Mouse (Mus musculus): ENCODE results near the gene Rab3a. TPM values are rescaled to one million over a fixed set of nuclear protein-coding genes. Genes with fewer than 3 reads are reported as not detected.
A peak's percentile ranks its signal among the peaks of the same experiment; 100 is the strongest.

Rab3a gene
- polyA plus RNA-seq, 1 experiment from 2014 or later: 70.3 TPM

- peak overlapping the region; percentile 95 for H3K27ac ChIP-seq
- peaks cover 22% of the 10 kb centered on the region for H3K36me3 ChIP-seq
- H3K4me1 ChIP-seq (replicated peaks): peaks cover 87% of the 10 kb centered on the region
- peaks cover 71% of the 10 kb centered on the region for H3K27me3 ChIP-seq (ENCODE audit: insufficient read depth, poor library complexity, severe bottlenecking)
- no peaks in the 10 kb centered on the region for H3K9me3 ChIP-seq
- 0% methylated on average over 20 of the region's 20 CpGs for WGBS
- peak overlapping the region; percentile 74 for H3K4me3 ChIP-seq
- DNase-seq (ENCODE audit: low spot score): no peak
Measured at GRCm38 (mm10) chr8:70792700-70793099, 38.2 kb downstream of the Rab3a start.

GRCm38 (mm10) chr8:70794215-70794614 lies 39.7 kb downstream of the Rab3a start:
- peaks cover 7% of the 10 kb centered on the region for H3K36me3 ChIP-seq
- no peak overlapping the region for H3K4me3 ChIP-seq
- no peak for DNase-seq (ENCODE audit: low spot score)
- no peaks in the 10 kb centered on the region for H3K9me3 ChIP-seq
- peaks cover 72% of the 10 kb centered on the region for H3K27me3 ChIP-seq (ENCODE audit: insufficient read depth, poor library complexity, severe bottlenecking)
- peaks cover 79% of the 10 kb centered on the region for H3K4me1 ChIP-seq (replicated peaks)
- WGBS: 89% methylated on average over 2 of the region's 2 CpGs
- H3K27ac ChIP-seq: no peak overlapping the region

DNA sequence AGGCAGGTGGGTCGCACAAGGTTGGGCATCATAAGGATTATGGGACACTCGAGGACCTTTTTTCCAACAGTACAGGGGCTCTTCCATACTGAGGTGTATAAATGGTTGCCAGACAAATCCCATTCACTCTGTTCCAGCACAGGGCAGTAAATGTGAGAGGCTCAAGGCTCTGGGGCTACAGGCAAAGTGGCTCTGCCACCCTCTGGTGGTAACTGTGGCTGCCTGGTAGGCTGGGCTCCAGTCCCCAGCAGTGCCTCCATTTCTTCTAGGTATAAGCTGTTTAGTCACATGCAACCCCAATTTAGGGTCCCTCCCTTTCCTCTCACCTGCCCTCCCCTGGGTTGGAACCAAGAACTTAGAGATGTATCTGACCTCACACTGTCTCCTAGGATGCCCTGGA lies 40.9 kb downstream of the Rab3a start:
- Histone ChIP-seq H3K4me1 (replicated peaks) (peaks cover 71% of the 10 kb centered on the region), H3K27me3 (ENCODE audit: insufficient read depth, poor library complexity, severe bottlenecking) (peaks cover 73% of the 10 kb centered on the region), H3K4me3 (no peak overlapping the region), H3K9me3 (no peaks in the 10 kb centered on the region), H3K36me3 (no peaks in the 10 kb centered on the region), H3K27ac (no peak overlapping the region)
- WGBS: 87% methylated on average over 2 of the region's 2 CpGs
- DNase-seq (ENCODE audit: low spot score): no peak

DNA sequence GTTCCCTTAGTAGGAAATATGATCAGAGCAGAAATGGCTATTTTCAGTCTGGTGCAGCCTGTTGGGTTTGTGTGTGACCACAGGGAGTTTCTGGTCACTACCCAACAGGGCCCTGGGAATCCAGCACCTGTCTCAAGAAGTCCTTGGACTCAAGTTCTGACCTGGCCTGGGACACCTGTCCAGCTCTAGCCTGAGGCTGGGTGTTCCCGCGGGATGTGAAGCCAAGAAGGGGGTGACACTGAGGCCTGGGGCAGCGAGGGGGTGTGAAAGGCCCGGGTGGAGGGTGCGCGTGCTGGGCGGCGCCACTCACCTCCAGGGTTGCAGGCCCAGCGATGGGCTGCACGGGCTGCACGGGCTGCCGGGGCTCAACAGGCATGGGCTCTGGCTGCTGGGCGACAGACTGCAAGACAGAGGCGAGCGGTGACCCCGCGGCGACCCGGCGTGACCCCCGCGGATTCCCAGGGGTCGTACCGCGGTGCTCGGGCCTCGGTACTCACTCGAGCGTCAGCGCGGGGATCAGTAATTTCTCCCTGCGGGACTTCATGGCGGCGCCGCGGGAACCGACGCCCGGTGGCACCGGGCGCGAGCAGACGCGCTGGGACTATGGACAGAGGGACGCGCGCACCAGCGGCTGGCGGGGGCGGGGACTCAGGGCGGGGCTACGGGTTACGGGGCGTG lies 42.1 kb downstream of the Rab3a start:
- 2% methylated on average over 54 of the region's 54 CpGs for WGBS
- peak overlapping the region; percentile 69 for H3K4me3 ChIP-seq
- H3K36me3 ChIP-seq: no peaks in the 10 kb centered on the region
- peaks cover 75% of the 10 kb centered on the region for H3K27me3 ChIP-seq (ENCODE audit: insufficient read depth, poor library complexity, severe bottlenecking)
- no peak for DNase-seq (ENCODE audit: low spot score)
- H3K27ac ChIP-seq: peak overlapping the region; percentile 87
- H3K9me3 ChIP-seq: no peaks in the 10 kb centered on the region
- peaks cover 68% of the 10 kb centered on the region for H3K4me1 ChIP-seq (replicated peaks)

DNA sequence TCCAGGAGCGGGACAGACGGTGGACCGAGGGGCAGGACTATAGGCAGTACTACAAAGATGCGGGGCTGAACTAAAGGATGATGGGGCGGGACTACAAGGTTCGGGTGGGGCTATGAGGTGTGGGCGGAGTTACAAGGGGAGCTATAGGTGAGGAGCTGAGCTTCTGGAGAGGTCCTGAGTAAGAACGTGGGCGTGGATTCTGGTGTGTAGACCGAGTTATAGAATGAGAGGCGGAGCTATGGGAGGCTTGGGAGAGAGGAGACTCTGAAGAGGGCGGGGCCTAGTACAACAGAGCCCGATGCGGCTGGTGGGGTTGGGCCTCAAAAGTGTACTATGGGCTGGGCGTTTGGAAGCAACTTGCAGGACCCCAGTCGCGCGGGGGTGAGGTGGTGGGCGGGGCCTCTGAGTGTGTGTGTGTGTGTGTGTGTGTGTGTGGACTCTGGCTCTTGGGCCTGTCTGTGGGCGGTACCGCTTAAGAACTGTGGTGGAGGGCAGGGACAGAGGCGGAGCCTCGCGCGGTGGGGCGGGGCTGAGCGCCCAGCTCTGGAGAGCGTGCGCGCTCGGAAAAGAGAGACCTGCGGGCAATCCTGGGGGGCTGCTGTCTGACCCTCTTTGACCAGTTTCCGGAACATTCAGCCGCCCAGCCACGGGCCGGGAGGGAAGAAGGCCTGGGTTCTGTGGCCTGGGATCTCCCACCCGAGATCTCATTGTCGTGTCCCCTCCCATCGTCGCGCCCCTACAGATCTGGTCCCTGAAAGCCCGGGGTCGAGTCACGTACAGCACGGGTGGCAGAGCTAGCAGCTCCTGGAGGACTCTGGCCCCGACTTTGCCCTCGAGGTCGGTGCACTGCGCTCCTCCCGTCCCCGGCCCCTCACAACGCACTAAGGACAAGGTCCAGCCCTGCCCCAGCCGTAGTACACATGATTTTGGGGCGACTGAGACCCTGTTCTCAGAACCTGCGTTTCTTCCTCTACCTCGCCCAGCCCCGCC lies 42.9 kb downstream of the Rab3a start:
- Histone ChIP-seq H3K4me1 (replicated peaks) (peaks cover 60% of the 10 kb centered on the region), H3K27ac (peak overlapping the region; percentile 87), H3K4me3 (peak overlapping the region; percentile 69), H3K36me3 (no peaks in the 10 kb centered on the region), H3K27me3 (ENCODE audit: insufficient read depth, poor library complexity, severe bottlenecking) (peaks cover 84% of the 10 kb centered on the region), H3K9me3 (no peaks in the 10 kb centered on the region)
- 1% methylated on average over 57 of the region's 57 CpGs for WGBS
- DNase-seq (ENCODE audit: low spot score): peak; percentile 94

DNA sequence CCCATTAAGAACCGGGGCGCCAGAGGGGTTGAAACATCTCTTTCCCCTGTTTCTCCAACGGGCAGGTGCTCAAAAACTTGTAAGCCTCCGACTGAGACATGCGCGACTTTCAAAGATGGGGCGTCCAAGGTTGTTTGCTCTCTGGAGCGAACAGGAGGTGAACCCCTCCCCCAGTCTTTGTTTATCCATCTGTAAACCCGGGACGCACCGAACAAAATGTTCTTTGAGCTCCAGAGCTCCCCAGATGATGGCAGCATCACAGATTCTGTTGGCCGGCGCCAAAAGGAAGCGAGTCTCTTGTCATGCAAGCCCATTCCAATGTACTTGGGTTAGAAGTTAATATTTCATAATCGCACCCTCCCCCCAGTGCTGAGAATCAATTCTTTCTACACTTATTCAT lies 43.8 kb downstream of the Rab3a start:
- peaks cover 91% of the 10 kb centered on the region for H3K27me3 ChIP-seq (ENCODE audit: insufficient read depth, poor library complexity, severe bottlenecking)
- no peaks in the 10 kb centered on the region for H3K9me3 ChIP-seq
- WGBS: 14% methylated on average over 15 of the region's 15 CpGs
- peak overlapping the region; percentile 69 for H3K4me3 ChIP-seq
- peak overlapping the region; percentile 87; the same call in 1 of the 2 replicates for H3K27ac ChIP-seq
- no peak for DNase-seq (ENCODE audit: low spot score)
- no peaks in the 10 kb centered on the region for H3K36me3 ChIP-seq
- H3K4me1 ChIP-seq (replicated peaks): peaks cover 51% of the 10 kb centered on the region

DNA sequence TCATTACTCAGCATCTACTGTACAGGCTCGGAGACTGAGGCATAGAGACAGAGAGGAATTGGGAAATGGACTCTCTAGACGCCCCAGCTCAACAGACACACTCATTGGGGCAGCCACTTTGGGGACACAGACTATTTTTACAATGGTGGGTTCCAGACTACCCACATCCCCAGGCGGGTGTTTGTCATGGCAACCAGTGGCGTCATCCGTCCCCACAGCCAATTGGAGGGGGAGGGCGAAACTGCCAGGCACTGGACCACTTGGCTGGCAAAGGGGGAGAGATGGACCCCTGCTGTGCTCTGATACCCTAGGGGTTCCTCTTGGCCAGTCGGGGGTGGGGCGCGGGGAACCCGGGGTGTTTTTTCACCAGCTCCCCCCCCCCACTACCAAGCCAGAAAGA lies 46.2 kb downstream of the Rab3a start:
- H3K36me3 ChIP-seq: no peaks in the 10 kb centered on the region
- no peaks in the 10 kb centered on the region for H3K9me3 ChIP-seq
- peaks cover 92% of the 10 kb centered on the region for H3K27me3 ChIP-seq (ENCODE audit: insufficient read depth, poor library complexity, severe bottlenecking)
- no peak overlapping the region for H3K4me3 ChIP-seq
- no peak for DNase-seq (ENCODE audit: low spot score)
- H3K27ac ChIP-seq: no peak overlapping the region
- 49% methylated on average over 10 of the region's 10 CpGs for WGBS
- H3K4me1 ChIP-seq (replicated peaks): peaks cover 52% of the 10 kb centered on the region

DNA sequence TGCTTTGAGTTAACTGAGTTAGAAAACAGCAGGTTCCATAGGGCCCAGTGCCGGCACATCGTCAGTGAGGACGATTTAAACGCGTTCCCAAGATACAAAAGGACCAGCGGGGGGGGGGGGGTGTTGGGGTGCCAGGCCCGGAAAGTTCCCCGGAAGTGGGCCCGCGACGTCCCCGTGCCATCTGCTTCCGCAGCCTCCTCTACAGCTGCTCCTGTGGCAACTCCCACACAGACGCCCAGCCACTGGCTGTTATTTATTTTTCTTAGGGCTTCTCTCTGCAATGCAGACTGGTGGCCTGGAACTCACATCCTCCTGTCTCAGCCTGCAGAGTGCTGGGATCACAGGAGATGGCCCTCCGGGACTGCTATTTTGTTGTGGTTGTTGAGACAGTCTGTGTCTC lies 46.7 kb downstream of the Rab3a start:
- peaks cover 49% of the 10 kb centered on the region for H3K4me1 ChIP-seq (replicated peaks)
- H3K27me3 ChIP-seq (ENCODE audit: insufficient read depth, poor library complexity, severe bottlenecking): peaks cover 92% of the 10 kb centered on the region
- H3K27ac ChIP-seq: no peak overlapping the region
- H3K36me3 ChIP-seq: no peaks in the 10 kb centered on the region
- H3K9me3 ChIP-seq: no peaks in the 10 kb centered on the region
- H3K4me3 ChIP-seq: no peak overlapping the region
- DNase-seq (ENCODE audit: low spot score): no peak
- WGBS: 42% methylated on average over 15 of the region's 15 CpGs

DNA sequence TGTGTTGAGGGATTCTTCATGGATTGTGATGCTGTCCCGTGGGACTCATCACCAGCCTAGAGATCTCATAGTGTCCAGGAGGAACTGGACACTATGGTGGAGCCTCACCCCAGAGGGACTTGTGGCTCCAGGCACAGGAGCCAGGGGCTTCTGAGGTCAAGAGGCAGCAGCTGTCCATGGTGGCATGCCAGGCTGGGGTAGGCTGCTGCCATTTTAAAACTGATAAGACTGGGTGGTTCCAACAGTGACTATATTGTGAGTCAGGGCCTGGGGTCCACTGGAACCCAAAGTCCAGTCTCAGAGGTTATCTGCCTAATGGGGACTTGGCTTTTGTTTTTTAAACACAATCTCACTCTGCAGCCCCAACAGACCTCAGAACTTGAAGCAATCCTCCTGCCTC lies 47.4 kb downstream of the Rab3a start:
- Histone ChIP-seq H3K27me3 (ENCODE audit: insufficient read depth, poor library complexity, severe bottlenecking) (peaks cover 93% of the 10 kb centered on the region), H3K9me3 (no peaks in the 10 kb centered on the region), H3K4me1 (replicated peaks) (peaks cover 42% of the 10 kb centered on the region), H3K27ac (no peak overlapping the region), H3K36me3 (no peaks in the 10 kb centered on the region), H3K4me3 (no peak overlapping the region)
- 73% methylated on average over 1 of the region's 1 CpGs for WGBS
- DNase-seq (ENCODE audit: low spot score): no peak

- DNase-seq (ENCODE audit: low spot score): no peak
- Histone ChIP-seq H3K4me3 (no peak overlapping the region), H3K27ac (no peak overlapping the region), H3K36me3 (no peaks in the 10 kb centered on the region), H3K4me1 (replicated peaks) (peaks cover 34% of the 10 kb centered on the region), H3K9me3 (no peaks in the 10 kb centered on the region), H3K27me3 (ENCODE audit: insufficient read depth, poor library complexity, severe bottlenecking) (peaks cover 98% of the 10 kb centered on the region)
- WGBS: 73% methylated on average over 11 of the region's 11 CpGs
Measured at GRCm38 (mm10) chr8:70802786-70803510, 48.5 kb downstream of the Rab3a start.

GRCm38 (mm10) chr8:70803761-70804480 lies 49.4 kb downstream of the Rab3a start:
- Histone ChIP-seq H3K4me1 (replicated peaks) (peaks cover 30% of the 10 kb centered on the region), H3K36me3 (no peaks in the 10 kb centered on the region), H3K9me3 (no peaks in the 10 kb centered on the region), H3K4me3 (peak overlapping the region; percentile 58), H3K27ac (no peak overlapping the region), H3K27me3 (ENCODE audit: insufficient read depth, poor library complexity, severe bottlenecking) (peaks cover 92% of the 10 kb centered on the region)
- peak; percentile 34 for DNase-seq (ENCODE audit: low spot score)
- whole genome bisulfite sequencing: 2% methylated on average over 47 of the region's 47 CpGs
